Mouse (Mus musculus) kidney, embryonic 15.5 days (tissue): ENCODE results near the gene Cdx4. TPM values are rescaled to one million over a fixed set of nuclear protein-coding genes. Genes with fewer than 3 reads are reported as not detected.
A peak's percentile ranks its signal among the peaks of the same experiment; 100 is the strongest.

ENCODE experiments used
- ATAC-seq: fragments of 200-750 bp; cut with Nextera tagmentation; replicated peaks from 2 replicates; pipeline ENCODE4 v1.8.0; 2017; ENCODE audit warnings: moderate TSS enrichment; ENCODE audit not compliant: low FRiP score
- H3K27ac ChIP-seq: fragments of 300-500 bp; sonication (generic); 2 replicates; pipeline ENCODE4 v1.5.1; 2015; ENCODE audit warnings: mild to moderate bottlenecking, inconsistent platforms
- H3K27me3 ChIP-seq: fragments of 300-500 bp; sonication (generic); 2 replicates; pipeline ENCODE4 v1.6.1; 2015; ENCODE audit warnings: inconsistent platforms
- H3K36me3 ChIP-seq: fragments of 300-500 bp; sonication (generic); 2 replicates; pipeline ENCODE4 v1.6.1; 2015; ENCODE audit warnings: inconsistent platforms
- H3K4me1 ChIP-seq: fragments of 300-500 bp; sonication (generic); 2 replicates; pipeline ENCODE4 v1.6.1; 2015; ENCODE audit warnings: inconsistent platforms
- H3K4me2 ChIP-seq: fragments of 300-500 bp; sonication (generic); 2 replicates; pipeline ENCODE4 v1.6.1; 2015; ENCODE audit warnings: moderate library complexity, mild to moderate bottlenecking, inconsistent platforms
- H3K4me3 ChIP-seq: fragments of 300-500 bp; sonication (generic); replicated peaks from 2 replicates; pipeline ENCODE4 v1.5.1; 2015; ENCODE audit warnings: mild to moderate bottlenecking, inconsistent platforms
- H3K9ac ChIP-seq: fragments of 300-500 bp; sonication (generic); 2 replicates; pipeline ENCODE4 v1.6.1; 2015; ENCODE audit warnings: mild to moderate bottlenecking, inconsistent platforms
- H3K9me3 ChIP-seq: fragments of 300-500 bp; sonication (generic); replicated peaks from 2 replicates; pipeline ENCODE4 v1.6.1; 2016; ENCODE audit warnings: inconsistent platforms
- WGBS: fragments of 180-500 bp; shearing (Covaris S2); methylation state at CpG from one replicate; pipeline ENCODE4 v1.1.7; 2015; ENCODE audit warnings: mixed read lengths; 5-methylcytosine and 5-hydroxymethylcytosine counted together
- polyA plus RNA-seq: library from polyadenylated mRNA; unstranded; fragments of >200 nt; fragmentation: Nextera tagmentation; extraction: Ambion mirVana; gene quantifications from 2 replicates; pipeline ENCODE4 v1.2.1, GENCODE M21; 2015

Cdx4 gene
- polyA plus RNA-seq, 1 experiment from 2014 or later = not detected

DNA sequence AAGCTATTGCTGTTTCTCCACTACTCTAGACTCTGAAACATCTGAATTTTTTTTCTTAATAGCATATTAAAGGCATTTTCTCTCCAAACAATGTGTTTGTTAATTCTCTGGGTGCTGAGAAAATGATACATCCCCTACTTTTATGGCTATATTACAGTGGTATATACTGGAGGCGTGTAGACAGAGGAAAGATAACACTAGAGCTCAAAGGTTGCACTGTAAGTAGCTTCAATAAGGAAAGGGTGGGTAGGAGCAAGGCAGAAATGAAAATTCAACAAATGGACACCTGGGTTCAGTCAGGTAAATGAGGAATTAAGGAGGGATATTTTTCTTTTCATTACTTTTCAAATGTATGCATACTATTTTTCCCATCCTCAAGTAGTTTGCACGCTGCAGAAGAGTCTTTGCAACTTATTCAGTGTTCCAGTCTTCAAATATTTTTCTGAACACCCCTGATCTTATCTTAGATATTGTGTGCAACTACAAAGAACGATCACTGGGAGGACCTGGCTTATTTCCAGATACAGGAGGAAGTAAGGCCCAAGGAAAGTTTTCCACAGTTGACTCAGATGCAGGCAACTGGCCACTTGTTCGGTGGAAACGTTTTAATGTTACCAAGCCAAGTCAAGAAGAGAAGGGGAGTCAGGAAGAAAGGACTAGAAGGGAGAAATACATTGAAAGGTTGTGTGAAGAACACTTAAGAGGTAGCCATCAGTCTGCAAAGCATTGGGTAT lies 10.1 kb downstream of the Cdx4 start:
- H3K4me1 ChIP-seq = no peaks in the 10 kb centered on the region
- no peak overlapping the region for H3K9ac ChIP-seq
- H3K9me3 ChIP-seq = no peaks in the 10 kb centered on the region
- no peak overlapping the region for H3K4me3 ChIP-seq
- peaks cover 43% of the 10 kb centered on the region for H3K27me3 ChIP-seq
- no peak overlapping the region for H3K27ac ChIP-seq
- no peaks in the 10 kb centered on the region for H3K36me3 ChIP-seq
- WGBS = 62% methylated on average over 5 of the region's 5 CpGs
- no peak overlapping the region for H3K4me2 ChIP-seq
- no peak for ATAC-seq

DNA sequence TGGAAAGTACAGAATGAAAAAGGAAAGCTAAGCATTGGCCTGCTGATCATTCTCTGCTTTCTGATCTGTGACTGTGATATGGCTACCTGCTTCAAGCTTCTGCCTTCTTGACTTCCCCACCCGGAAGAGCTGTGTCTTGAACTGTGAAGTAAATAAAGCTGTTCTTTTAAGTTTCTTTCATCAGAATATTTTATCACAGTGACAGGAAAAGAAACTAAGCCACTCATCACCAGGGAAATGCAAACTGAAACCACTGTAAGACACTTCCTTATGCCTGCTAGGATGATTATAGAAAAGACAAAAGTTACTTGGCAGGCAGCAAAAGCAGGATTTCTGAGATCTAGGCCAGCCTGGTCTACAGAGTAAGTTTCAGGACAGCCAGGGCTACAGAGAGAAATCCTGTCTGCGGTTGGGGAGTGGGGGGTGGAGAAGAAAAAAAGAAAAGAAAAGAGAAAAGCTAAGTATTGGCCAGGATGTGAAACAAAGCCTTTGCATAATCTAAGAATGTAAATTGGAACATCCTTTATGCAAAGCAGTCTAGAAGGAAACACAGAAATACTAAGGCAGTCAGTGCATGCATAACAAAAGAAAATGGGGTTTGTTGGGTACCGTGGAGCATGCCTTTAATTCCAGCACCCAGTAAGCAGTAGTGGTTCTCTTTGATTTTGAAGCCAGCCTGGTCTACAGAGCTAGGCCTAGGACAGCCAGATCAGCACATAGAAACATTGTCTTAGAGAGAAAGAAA lies 20.3 kb downstream of the Cdx4 start:
- no peaks in the 10 kb centered on the region for H3K36me3 ChIP-seq
- H3K9ac ChIP-seq = no peak overlapping the region
- no peak overlapping the region for H3K27ac ChIP-seq
- WGBS = 59% methylated on average over 3 of the region's 3 CpGs
- ATAC-seq = no peak
- no peak overlapping the region for H3K4me3 ChIP-seq
- no peaks in the 10 kb centered on the region for H3K4me1 ChIP-seq
- no peak overlapping the region for H3K4me2 ChIP-seq
- peaks cover 19% of the 10 kb centered on the region for H3K27me3 ChIP-seq
- no peaks in the 10 kb centered on the region for H3K9me3 ChIP-seq

DNA sequence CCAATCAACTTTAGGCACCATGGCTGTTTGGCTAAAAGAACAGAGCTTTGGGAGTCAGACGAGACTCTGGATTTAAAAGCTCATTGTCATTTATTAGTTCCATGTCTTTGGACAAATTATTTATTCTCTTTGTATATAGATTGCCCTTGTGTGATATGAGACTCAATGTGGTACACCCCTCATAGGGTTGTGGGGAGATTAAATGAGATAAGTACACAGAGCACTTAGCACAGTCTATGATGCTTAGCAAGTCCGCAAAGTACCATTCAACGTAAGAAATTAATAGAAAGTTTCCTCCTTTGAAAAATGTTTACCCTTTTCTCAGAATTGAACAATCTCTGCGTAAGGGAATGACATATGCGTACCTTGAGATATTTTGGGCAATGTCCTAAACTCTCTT lies 34.6 kb downstream of the Cdx4 start:
- no peaks in the 10 kb centered on the region for H3K4me1 ChIP-seq
- no peaks in the 10 kb centered on the region for H3K36me3 ChIP-seq
- H3K9me3 ChIP-seq = no peaks in the 10 kb centered on the region
- H3K9ac ChIP-seq = no peak overlapping the region
- peaks cover 48% of the 10 kb centered on the region for H3K27me3 ChIP-seq
- H3K4me2 ChIP-seq = peak overlapping the region; percentile 62
- ATAC-seq = no peak
- 51% methylated on average over 5 of the region's 5 CpGs for WGBS
- no peak overlapping the region for H3K27ac ChIP-seq
- peak overlapping the region; percentile 60 for H3K4me3 ChIP-seq

DNA sequence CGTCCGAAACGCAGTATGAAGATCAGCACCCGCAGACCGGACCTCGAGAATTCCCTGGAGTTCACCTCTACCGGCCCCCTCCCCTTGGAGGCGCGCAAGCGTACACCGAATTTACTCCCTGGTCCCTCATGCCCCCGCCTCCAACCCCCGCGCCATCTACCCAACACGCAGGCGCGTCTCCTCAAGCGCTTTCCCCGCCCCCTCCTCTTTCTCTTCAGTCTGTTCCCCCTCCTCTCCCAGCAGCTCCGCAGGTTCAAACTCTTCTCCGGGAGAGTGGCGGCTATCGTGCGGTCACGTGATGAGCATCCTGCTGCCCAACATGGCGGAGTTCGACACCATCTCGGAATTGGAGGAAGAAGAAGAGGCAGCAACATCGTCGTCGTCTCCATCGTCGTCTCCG lies 35.1 kb downstream of the Cdx4 start, which contains the start of gene Chic1:
Chic1 (plus strand) TSS at position 190 of the 400 bp plus-strand sequence.
- H3K4me1 ChIP-seq = no peaks in the 10 kb centered on the region
- H3K36me3 ChIP-seq = no peaks in the 10 kb centered on the region
- WGBS = 14% methylated on average over 34 of the region's 34 CpGs
- no peak within 1 kb of the TSS for H3K27ac ChIP-seq
- no peaks in the 10 kb centered on the region for H3K9me3 ChIP-seq
- H3K27me3 ChIP-seq = peaks cover 47% of the 10 kb centered on the region
- peak within 1 kb of the TSS; percentile 62 for H3K4me2 ChIP-seq
- peak within 1 kb of the TSS; percentile 45 for H3K9ac ChIP-seq
- peak; percentile 97 for ATAC-seq
- peak within 1 kb of the TSS; percentile 60 for H3K4me3 ChIP-seq

DNA sequence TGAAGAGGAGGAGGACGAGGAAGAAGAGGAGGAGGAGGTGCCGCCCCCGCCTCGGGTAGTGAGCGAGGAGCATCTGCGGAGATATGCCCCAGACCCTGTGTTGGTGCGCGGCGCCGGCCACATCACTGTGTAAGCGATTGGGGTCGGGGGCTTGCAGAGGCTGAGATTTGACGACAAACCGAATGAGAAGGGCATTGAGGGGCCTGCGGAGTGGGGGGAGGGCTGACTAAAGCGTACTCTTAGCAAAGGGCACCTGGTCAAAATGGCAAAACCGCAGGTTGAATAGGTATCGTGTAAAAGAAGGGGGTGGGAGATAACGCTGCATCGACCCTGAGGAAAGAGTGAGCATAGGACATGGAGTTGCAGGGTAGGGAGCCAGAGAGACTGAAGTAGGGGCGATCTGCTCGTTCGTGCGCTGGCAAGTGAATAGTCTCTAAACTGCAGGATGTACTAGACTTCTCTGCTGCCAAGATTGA lies 35.6 kb downstream of the Cdx4 start:
- no peak overlapping the region for H3K27ac ChIP-seq
- H3K27me3 ChIP-seq = peaks cover 47% of the 10 kb centered on the region
- H3K36me3 ChIP-seq = no peaks in the 10 kb centered on the region
- H3K4me3 ChIP-seq = peak overlapping the region; percentile 60
- peak; percentile 75 for ATAC-seq
- WGBS = 14% methylated on average over 24 of the region's 24 CpGs
- no peaks in the 10 kb centered on the region for H3K9me3 ChIP-seq
- H3K4me1 ChIP-seq = no peaks in the 10 kb centered on the region
- peak overlapping the region; percentile 45 for H3K9ac ChIP-seq
- peak overlapping the region; percentile 62 for H3K4me2 ChIP-seq

DNA sequence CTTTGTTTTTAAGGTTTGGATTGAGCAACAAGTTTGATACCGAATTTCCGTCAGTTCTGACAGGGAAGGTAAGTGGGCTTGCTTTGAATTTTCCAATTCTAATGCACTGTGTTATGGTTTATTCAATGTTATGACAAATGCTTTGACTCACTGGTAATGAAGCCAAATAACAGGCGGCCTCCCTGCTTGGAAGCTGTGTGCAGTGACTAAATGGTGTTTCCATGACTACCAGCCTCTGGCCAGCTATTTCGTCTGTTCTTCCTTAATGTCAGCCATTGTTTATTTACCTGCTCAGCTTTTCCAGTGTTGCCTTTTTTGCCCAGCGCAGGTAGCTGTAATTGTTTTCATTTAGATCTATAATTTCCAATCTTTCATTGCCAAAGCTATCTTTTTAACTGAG lies 45.0 kb downstream of the Cdx4 start:
- no peak for ATAC-seq
- no peaks in the 10 kb centered on the region for H3K4me1 ChIP-seq
- WGBS = 62% methylated on average over 5 of the region's 5 CpGs
- peaks cover 19% of the 10 kb centered on the region for H3K27me3 ChIP-seq
- H3K9ac ChIP-seq = no peak overlapping the region
- no peak overlapping the region for H3K4me2 ChIP-seq
- H3K36me3 ChIP-seq = no peaks in the 10 kb centered on the region
- no peak overlapping the region for H3K4me3 ChIP-seq
- no peaks in the 10 kb centered on the region for H3K9me3 ChIP-seq
- no peak overlapping the region for H3K27ac ChIP-seq

DNA sequence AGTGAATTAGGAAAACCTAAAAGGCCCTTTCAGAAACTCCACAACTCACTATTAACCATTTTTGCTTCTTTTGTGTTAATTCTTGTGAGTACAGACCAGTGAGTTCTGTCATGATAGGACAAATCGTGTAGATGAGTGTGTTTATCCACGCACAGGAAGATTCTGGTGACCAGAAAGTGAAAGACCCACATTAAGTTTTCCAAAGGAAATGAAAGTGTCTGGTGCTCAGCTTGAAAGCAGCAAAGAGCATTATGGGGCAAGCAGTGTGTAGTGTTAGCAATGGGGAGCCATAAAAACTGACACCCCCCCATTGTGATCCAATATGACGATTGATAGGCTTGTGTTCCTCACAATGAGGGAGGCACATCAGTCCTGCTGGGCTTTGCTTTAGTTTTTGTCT lies 47.5 kb downstream of the Cdx4 start:
- Histone ChIP-seq H3K9ac (no peak overlapping the region), H3K36me3 (no peaks in the 10 kb centered on the region), H3K4me1 (no peaks in the 10 kb centered on the region), H3K4me2 (no peak overlapping the region), H3K4me3 (no peak overlapping the region), H3K27ac (no peak overlapping the region), H3K9me3 (no peaks in the 10 kb centered on the region), H3K27me3 (peaks cover 21% of the 10 kb centered on the region)
- no peak for ATAC-seq
- WGBS = 73% methylated on average over 3 of the region's 3 CpGs

DNA sequence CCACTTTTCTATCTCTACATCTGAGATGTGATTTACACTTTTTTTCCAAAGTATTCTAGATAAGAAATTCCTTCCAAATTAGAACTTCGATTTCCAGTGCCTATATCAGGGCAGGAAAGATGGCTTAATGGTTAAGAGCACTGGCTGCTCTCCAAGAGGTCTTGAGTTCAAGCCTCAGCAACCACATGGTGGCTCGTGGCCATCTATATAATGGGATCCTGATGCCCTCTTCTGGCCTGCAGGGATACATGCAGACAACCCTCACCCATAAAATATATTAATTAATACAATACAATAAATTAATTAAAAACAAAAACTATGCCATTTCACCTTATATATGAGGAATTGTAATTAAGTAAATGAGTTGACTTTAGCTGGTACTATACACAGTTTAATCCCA lies 50.0 kb downstream of the Cdx4 start:
- Histone ChIP-seq H3K36me3 (no peaks in the 10 kb centered on the region), H3K9me3 (no peaks in the 10 kb centered on the region), H3K4me1 (no peaks in the 10 kb centered on the region), H3K27ac (no peak overlapping the region), H3K9ac (no peak overlapping the region), H3K27me3 (peaks cover 30% of the 10 kb centered on the region; the same call in 1 of the 2 replicates), H3K4me3 (no peak overlapping the region), H3K4me2 (no peak overlapping the region)
- 67% methylated on average over 2 of the region's 2 CpGs for WGBS
- ATAC-seq = no peak

DNA sequence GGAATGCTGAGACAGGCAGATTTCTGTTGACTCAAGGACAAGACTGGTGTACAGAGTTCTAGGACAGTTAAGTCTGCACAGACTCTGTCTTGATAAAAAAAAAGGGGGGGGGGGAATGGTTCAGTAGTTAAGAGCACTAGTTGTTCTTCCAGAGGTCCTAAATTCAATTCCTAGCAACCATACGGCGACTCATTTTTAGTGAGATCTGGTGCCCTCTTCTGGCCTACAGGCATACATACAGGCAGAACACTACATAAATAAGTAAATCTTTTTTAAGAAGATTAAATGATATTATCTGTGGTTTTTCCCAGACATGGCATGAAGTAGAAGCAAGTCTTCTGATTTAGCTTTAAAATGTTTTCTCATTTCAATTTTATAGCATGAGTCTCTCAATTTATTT lies 50.4 kb downstream of the Cdx4 start:
- 68% methylated on average over 2 of the region's 2 CpGs for WGBS

DNA sequence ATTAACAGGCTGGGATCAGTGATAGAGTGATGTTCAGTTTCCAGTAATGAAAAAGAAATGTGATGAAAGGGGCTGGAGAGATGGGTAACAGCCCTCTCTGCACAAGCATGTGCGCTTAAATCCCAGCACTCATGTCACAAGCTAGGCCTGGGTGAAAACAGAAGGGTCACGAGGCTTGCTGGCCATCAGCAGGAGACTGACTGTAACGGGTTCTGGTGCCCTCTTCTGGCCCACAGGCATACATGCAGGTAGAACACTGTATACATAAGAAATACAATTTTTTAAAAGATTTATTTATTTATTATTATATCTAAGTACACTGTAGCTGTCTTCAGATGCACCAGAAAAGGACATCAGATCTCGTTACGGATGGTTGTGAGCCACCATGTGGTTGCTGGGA lies 53.1 kb downstream of the Cdx4 start:
- Histone ChIP-seq H3K4me1 (no peaks in the 10 kb centered on the region), H3K4me2 (no peak overlapping the region), H3K36me3 (no peaks in the 10 kb centered on the region), H3K9me3 (no peaks in the 10 kb centered on the region), H3K4me3 (no peak overlapping the region), H3K27me3 (peaks cover 30% of the 10 kb centered on the region; the same call in 1 of the 2 replicates), H3K27ac (no peak overlapping the region), H3K9ac (no peak overlapping the region)
- 61% methylated on average over 5 of the region's 5 CpGs for WGBS
- no peak for ATAC-seq

More for the DNA sequence above, 50.4 kb downstream of the Cdx4 start:
- H3K36me3 ChIP-seq = no peaks in the 10 kb centered on the region
- H3K27ac ChIP-seq = no peak overlapping the region
- H3K4me2 ChIP-seq = no peak overlapping the region
- peaks cover 31% of the 10 kb centered on the region; the same call in 1 of the 2 replicates for H3K27me3 ChIP-seq
- H3K4me3 ChIP-seq = no peak overlapping the region
- ATAC-seq = no peak
- no peaks in the 10 kb centered on the region for H3K4me1 ChIP-seq
- no peak overlapping the region for H3K9ac ChIP-seq
- H3K9me3 ChIP-seq = no peaks in the 10 kb centered on the region
